ENCODE assay signal across 20 mouse cellular contexts in the genomic region with DNA sequence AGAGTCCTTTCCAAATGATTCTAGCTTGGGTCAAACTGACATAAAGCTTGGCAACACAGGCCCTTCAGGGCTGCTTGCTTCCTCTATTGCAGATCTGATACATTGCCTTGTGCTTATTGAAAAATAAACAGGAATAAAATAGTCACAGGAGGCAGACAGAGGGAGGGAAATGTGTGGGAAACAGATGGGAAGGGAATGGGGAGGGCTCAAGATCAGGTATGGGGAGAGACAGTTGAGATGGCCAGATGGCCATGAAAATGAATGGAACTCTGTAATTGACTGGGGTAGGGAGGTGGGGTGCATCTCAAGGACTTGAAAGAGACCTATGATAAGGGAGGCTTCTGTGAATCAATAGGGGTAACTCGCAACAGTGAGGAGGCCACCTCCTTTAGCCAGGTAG.
DNase-seq lines count a peak whose midpoint lies in the region; ATAC-seq lines count a peak whose summit lies in the region.
"Had no signal": no experiment of that assay in that cellular context is flagged by ENCODE, and none has a peak within 500 bp of the region (broad histone marks: within the 10 kb centered on the region; RNA-seq: fewer than 3 reads in every experiment).

No protein-coding gene starts in this region.

- DNase-seq in cerebellum, adult 11-12 months, result peak; percentile 57
- DNase-seq in cerebellum, postnatal 14 days, result no peak
- peak; percentile 49 to 60 for DNase-seq in cerebellum, adult 18-20 months
- DNase-seq in cerebellum, adult 8-10 months, result peak; percentile 43
- peak; percentile 32 to 50 for DNase-seq in cerebellum, postnatal 25 days
- no peak for DNase-seq in urinary bladder, adult 18-20 months (ENCODE audit: low spot score in 2 of 2)
- DNase-seq in Muller cell, postnatal 12 days (ENCODE audit: inconsistent ontology term), result no peak
- DNase-seq: adrenal gland, postnatal 10 days; adrenal gland, postnatal 36 days; embryo, embryonic 11 days; gastrocnemius, postnatal 10 days; gastrocnemius, postnatal 36 days; heart, adult 2 months; kidney, adult 2 months had no signal

- no peak for ATAC-seq in erythroblast, adult 5-6 weeks (replicated peaks; ENCODE audit: low FRiP score, poor library complexity, severe bottlenecking)
- ATAC-seq: activated CD4-positive, CD25-positive, alpha-beta regulatory T cell, adult 4 months; CD4-positive, CD25-positive, alpha-beta regulatory T cell, adult 4 months; forebrain, embryonic 13.5 days; forebrain, embryonic 16.5 days; intestine, postnatal 0 days had no signal

Comparison
In these comparisons a context has a peak if more than half of its experiments do, and no peak if none do; other contexts are left out.
1. DNase-seq: peak in cerebellum, adult 11-12 months (single experiment), cerebellum, adult 18-20 months (2 of 2), cerebellum, adult 8-10 months (single experiment) and cerebellum, postnatal 25 days (2 of 2); none in cerebellum, postnatal 14 days (0 of 2), urinary bladder, adult 18-20 months (0 of 2) and Muller cell, postnatal 12 days (single experiment).